Mouse (Mus musculus) E14TG2a.4 (cell line): ENCODE results near the gene A930009A15Rik.

ENCODE experiments used
- H3K27me3 ChIP-seq: 2 replicates; pipeline ENCODE4 v1.6.1; 2014; ENCODE audit warnings: low read length, control low read depth; ENCODE audit not compliant: insufficient read depth
- H3K36me3 ChIP-seq: 2 replicates; pipeline ENCODE4 v1.6.1; 2014; ENCODE audit warnings: low read length, control low read depth; ENCODE audit not compliant: insufficient read depth
- H3K4me1 ChIP-seq: replicated peaks from 2 replicates; pipeline ENCODE4 v1.6.1; 2014; ENCODE audit warnings: low read depth, low read length, control low read depth
- H3K4me3 ChIP-seq: replicated peaks from 2 replicates; pipeline ENCODE4 v1.5.1; 2014; ENCODE audit warnings: mild to moderate bottlenecking, low read length
- H3K9me3 ChIP-seq: 2 replicates; pipeline ENCODE4 v1.6.1; 2014; ENCODE audit warnings: low read length, control low read depth
- CTCF ChIP-seq: conservative IDR thresholded peaks from 2 replicates; pipeline ENCODE4 v1.5.1; 2014; ENCODE audit warnings: low read length
- NANOG ChIP-seq: IDR thresholded peaks from 2 replicates; pipeline ENCODE4 v1.6.1; 2014; ENCODE audit warnings: borderline replicate concordance, low read length, mixed read lengths
- POU5F1 ChIP-seq: IDR thresholded peaks from 2 replicates; pipeline ENCODE4 v1.6.1; 2014; ENCODE audit warnings: low read length, borderline replicate concordance

Gene A930009A15Rik

GRCm38 (mm10) chr10:115617456-115618287 is 47.9 kb downstream of the A930009A15Rik start:
- TF ChIP-seq POU5F1, result no peak
- TF ChIP-seq CTCF, result peak; percentile 27
- no peak for TF ChIP-seq NANOG
- no peak overlapping the region for H3K4me3 ChIP-seq
- H3K36me3 ChIP-seq, result no peaks in the 10 kb centered on the region
- no peaks in the 10 kb centered on the region for H3K9me3 ChIP-seq
- H3K4me1 ChIP-seq, result 0 out of 2 replicates have a peak, but pooled peaks cover 6% of the 10 kb centered on the region
- H3K27me3 ChIP-seq, result no peaks in the 10 kb centered on the region

GRCm38 (mm10) chr10:115618288-115618856 is 48.6 kb downstream of the A930009A15Rik start:
- H3K36me3 ChIP-seq, result no peaks in the 10 kb centered on the region
- no peaks in the 10 kb centered on the region for H3K9me3 ChIP-seq
- H3K4me3 ChIP-seq, result no peak overlapping the region
- no peaks in the 10 kb centered on the region for H3K27me3 ChIP-seq
- H3K4me1 ChIP-seq, result 0 out of 2 replicates have a peak, but pooled peaks cover 6% of the 10 kb centered on the region
- TF ChIP-seq NANOG (no peak), POU5F1 (no peak), CTCF (no peak)

- TF ChIP-seq NANOG (no peak), POU5F1 (no peak), CTCF (no peak)
- Histone ChIP-seq H3K9me3 (no peaks in the 10 kb centered on the region), H3K4me3 (no peak overlapping the region), H3K27me3 (no peaks in the 10 kb centered on the region), H3K36me3 (no peaks in the 10 kb centered on the region), H3K4me1 (0 out of 2 replicates have a peak, but pooled peaks cover 3% of the 10 kb centered on the region)
Measured at GRCm38 (mm10) chr10:115623481-115623880, 53.7 kb downstream of the A930009A15Rik start.

GRCm38 (mm10) chr10:115623956-115624671 is 54.3 kb downstream of the A930009A15Rik start:
- Histone ChIP-seq H3K4me3 (no peak overlapping the region), H3K36me3 (no peaks in the 10 kb centered on the region), H3K9me3 (no peaks in the 10 kb centered on the region), H3K4me1 (no peaks in the 10 kb centered on the region), H3K27me3 (no peaks in the 10 kb centered on the region)
- TF ChIP-seq POU5F1, result no peak
- TF ChIP-seq NANOG, result no peak
- TF ChIP-seq CTCF, result no peak

GRCm38 (mm10) chr10:115624957-115625356 is 55.2 kb downstream of the A930009A15Rik start:
- Histone ChIP-seq H3K4me3 (no peak overlapping the region), H3K27me3 (no peaks in the 10 kb centered on the region), H3K4me1 (no peaks in the 10 kb centered on the region), H3K36me3 (no peaks in the 10 kb centered on the region), H3K9me3 (no peaks in the 10 kb centered on the region)
- no peak for TF ChIP-seq POU5F1
- TF ChIP-seq NANOG, result no peak
- no peak for TF ChIP-seq CTCF

- no peaks in the 10 kb centered on the region for H3K4me1 ChIP-seq
- TF ChIP-seq POU5F1 (no peak), CTCF (no peak), NANOG (no peak)
- H3K4me3 ChIP-seq, result no peak overlapping the region
Measured at GRCm38 (mm10) chr10:115626678-115627077, 56.9 kb downstream of the A930009A15Rik start.

More at GRCm38 (mm10) chr10:115626678-115627077, 56.9 kb downstream of the A930009A15Rik start:
- Histone ChIP-seq H3K36me3 (no peaks in the 10 kb centered on the region), H3K27me3 (no peaks in the 10 kb centered on the region), H3K9me3 (no peaks in the 10 kb centered on the region)
